Mouse (Mus musculus) hematopoietic stem cell, adult 5-6 weeks (primary cell): Measurements from ENCODE around the gene Obsl1. TPM values are rescaled to one million over a fixed set of nuclear protein-coding genes. Genes with fewer than 3 reads are reported as not detected.

ENCODE experiments used
- total RNA-seq: library from RNA; stranded (forward); fragments of 172-1452, 232-1000 nt; gene quantifications from 2 replicates; pipeline ENCODE4 v1.2.3, GENCODE M21; 2017

Gene Obsl1
- total RNA-seq, 1 experiment from 2014 or later = 11.3 TPM

Other genes starting within 250 kb of the Obsl1 start
- not detected in 2 replicates for gene Ptprn, start 241.9 kb downstream of the Obsl1 start, total RNA-seq
- not detected in 2 replicates for gene Resp18, start 228.0 kb downstream of the Obsl1 start, total RNA-seq
- gene Dnpep, start 188.5 kb downstream of the Obsl1 start, total RNA-seq = 39.8 and 43.1 TPM in 2 replicates
- gene Des, start 146.1 kb downstream of the Obsl1 start, total RNA-seq = not detected in 2 replicates
- 2.4 and 3.9 TPM in 2 replicates for gene Speg, start 131.2 kb downstream of the Obsl1 start, total RNA-seq
- 70.0 and 84.8 TPM in 2 replicates for gene Gmppa, start 70.5 kb downstream of the Obsl1 start, total RNA-seq
- gene Asic4, start 56.0 kb downstream of the Obsl1 start, total RNA-seq = not detected in 2 replicates
- 0.10 and 2.1 TPM in 2 replicates for gene Chpf, start 27.1 kb downstream of the Obsl1 start, total RNA-seq
- not detected in 2 replicates for gene Tmem198, start 26.9 kb downstream of the Obsl1 start, total RNA-seq
- gene Inha, start 625 bp upstream of the Obsl1 start, total RNA-seq = 1.2 and 1.6 TPM in 2 replicates
- gene Stk11ip, start 15.1 kb upstream of the Obsl1 start, total RNA-seq = 17.9 and 21.6 TPM in 2 replicates
- 0.20 and 0.38 TPM in 2 replicates for gene Slc4a3, start 39.8 kb upstream of the Obsl1 start, total RNA-seq